Mouse (Mus musculus): ENCODE results near the gene Fancf.

Gene Fancf

GRCm38 (mm10) chr7:51840515-51840914 is 21.6 kb downstream of the Fancf start:
- DNase-seq (ENCODE audit: low spot score), result no peak

- no peak for DNase-seq (ENCODE audit: low spot score)
These were observed 30.1 kb downstream of the Fancf start for GRCm38 (mm10) chr7:51831917-51832316.

GRCm38 (mm10) chr7:51823562-51824338 is 38.3 kb downstream of the Fancf start:
- no peak for DNase-seq (ENCODE audit: low spot score)

GRCm38 (mm10) chr7:51821467-51821866 is 40.6 kb downstream of the Fancf start:
- DNase-seq (ENCODE audit: low spot score), result no peak

GRCm38 (mm10) chr7:51819891-51820290 is 42.2 kb downstream of the Fancf start:
- no peak for DNase-seq (ENCODE audit: low spot score)

GRCm38 (mm10) chr7:51818251-51818974 is 43.7 kb downstream of the Fancf start:
- DNase-seq (ENCODE audit: low spot score), result no peak

- DNase-seq (ENCODE audit: low spot score), result no peak
These were observed 45.7 kb downstream of the Fancf start for GRCm38 (mm10) chr7:51816283-51816839.

GRCm38 (mm10) chr7:51815473-51816282 is 46.4 kb downstream of the Fancf start:
- DNase-seq (ENCODE audit: low spot score), result no peak
